Mouse (Mus musculus): ENCODE measurements around the gene Gm16368. TPM values are rescaled to one million over a fixed set of nuclear protein-coding genes. Genes with fewer than 3 reads are reported as not detected.
"Not testable (repeated sequence)": the region's sequence is repeated elsewhere in the genome, so short reads cannot be mapped to it uniquely, and the experiment has no call there.

The Gm16368 gene
- polyA plus RNA-seq (2015; fragmentation: Nextera tagmentation; extraction: Ambion mirVana), result not detected in 2 replicates

GRCm38 (mm10) chr12:88083397-88083796 is at the start of gene Gm16368:
Gene Gm16368, plus strand, starts transcription at chr12:88083697.
- WGBS, result 69% methylated on average over 1 of the region's 1 CpGs
- H3K9me3 ChIP-seq; H3K36me3 ChIP-seq; H3K27me3 ChIP-seq; H3K4me2 ChIP-seq; H3K27ac ChIP-seq (replicated peaks); H3K4me1 ChIP-seq (replicated peaks); H3K9ac ChIP-seq; ATAC-seq (ENCODE audit: low read depth); H3K4me3 ChIP-seq: not testable (repeated sequence)

GRCm38 (mm10) chr12:88039062-88039461 is 44.4 kb upstream of the Gm16368 start:
- H3K36me3 ChIP-seq; ATAC-seq (ENCODE audit: low read depth); H3K4me2 ChIP-seq; H3K9ac ChIP-seq; H3K4me3 ChIP-seq; H3K27ac ChIP-seq (replicated peaks); H3K4me1 ChIP-seq (replicated peaks); H3K27me3 ChIP-seq: not testable (repeated sequence)
- H3K9me3 ChIP-seq, result peaks cover 15% of the 10 kb centered on the region

DNA sequence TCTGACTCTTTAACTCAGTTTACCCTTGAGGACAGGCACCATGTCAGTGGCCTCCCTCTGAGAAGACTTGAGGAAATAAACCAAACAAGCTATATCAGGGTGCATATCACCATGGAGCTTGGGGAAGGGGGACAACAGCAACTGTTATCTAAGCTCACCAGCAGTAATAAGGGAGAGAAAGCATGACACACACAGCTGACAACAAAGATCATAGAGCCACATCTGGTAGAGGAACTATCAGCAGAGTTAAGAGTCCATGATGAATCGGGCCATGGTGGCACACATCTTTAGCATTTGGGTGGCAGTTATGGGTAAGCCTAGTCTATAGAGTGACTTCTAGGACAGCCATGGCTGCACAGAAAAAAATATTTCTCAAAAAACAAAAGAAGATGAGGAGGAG is 43.8 kb upstream of the Gm16368 start:
- not testable (repeated sequence) for H3K36me3 ChIP-seq; ATAC-seq (ENCODE audit: low read depth); H3K4me1 ChIP-seq (replicated peaks)

GRCm38 (mm10) chr12:88045226-88045625 is 38.3 kb upstream of the Gm16368 start:
- H3K4me3 ChIP-seq; ATAC-seq (ENCODE audit: low read depth); H3K27me3 ChIP-seq; H3K4me1 ChIP-seq (replicated peaks); H3K9me3 ChIP-seq; H3K36me3 ChIP-seq; H3K9ac ChIP-seq; H3K4me2 ChIP-seq; H3K27ac ChIP-seq (replicated peaks): not testable (repeated sequence)
- WGBS, result 84% methylated on average over 1 of the region's 1 CpGs

More for the DNA sequence above, 43.8 kb upstream of the Gm16368 start:
- 89% methylated on average over 1 of the region's 1 CpGs for WGBS
- H3K9me3 ChIP-seq, result peaks cover 15% of the 10 kb centered on the region
- H3K27me3 ChIP-seq; H3K9ac ChIP-seq; H3K27ac ChIP-seq (replicated peaks); H3K4me2 ChIP-seq; H3K4me3 ChIP-seq: not testable (repeated sequence)

Other genes with a start within 250 kb of the Gm16368 start
- gene Gm2001, start 241.4 kb upstream of the Gm16368 start, polyA plus RNA-seq (2015; fragmentation: Nextera tagmentation; extraction: Ambion mirVana), result not detected in 2 replicates
- gene Gm2016, start 209.6 kb upstream of the Gm16368 start, polyA plus RNA-seq (2015; fragmentation: Nextera tagmentation; extraction: Ambion mirVana), result not detected in 2 replicates
- not detected in 2 replicates for gene Gm2022, start 188.3 kb upstream of the Gm16368 start, polyA plus RNA-seq (2015; fragmentation: Nextera tagmentation; extraction: Ambion mirVana)
- gene Gm2035, start 163.8 kb upstream of the Gm16368 start, polyA plus RNA-seq (2015; fragmentation: Nextera tagmentation; extraction: Ambion mirVana), result not detected in 2 replicates
- gene Gm2042, start 129.6 kb upstream of the Gm16368 start, polyA plus RNA-seq (2015; fragmentation: Nextera tagmentation; extraction: Ambion mirVana), result not detected in 2 replicates
- not detected in 2 replicates for gene Gm2075, start 71.8 kb upstream of the Gm16368 start, polyA plus RNA-seq (2015; fragmentation: Nextera tagmentation; extraction: Ambion mirVana)
- not detected in 2 replicates for gene Gm6803, start 64.9 kb upstream of the Gm16368 start, polyA plus RNA-seq (2015; fragmentation: Nextera tagmentation; extraction: Ambion mirVana)
- not detected in 2 replicates for gene Gm2056, start 56.7 kb upstream of the Gm16368 start, polyA plus RNA-seq (2015; fragmentation: Nextera tagmentation; extraction: Ambion mirVana)
- gene Gm10436, start 98.4 kb downstream of the Gm16368 start, polyA plus RNA-seq (2015; fragmentation: Nextera tagmentation; extraction: Ambion mirVana), result not detected in 2 replicates
- not detected in 2 replicates for gene Gm8332, start 166.4 kb downstream of the Gm16368 start, polyA plus RNA-seq (2015; fragmentation: Nextera tagmentation; extraction: Ambion mirVana)
- gene Gm5662, start 190.8 kb downstream of the Gm16368 start, polyA plus RNA-seq (2015; fragmentation: Nextera tagmentation; extraction: Ambion mirVana), result not detected in 2 replicates
- not detected in 2 replicates for gene Gm5039, start 240.3 kb downstream of the Gm16368 start, polyA plus RNA-seq (2015; fragmentation: Nextera tagmentation; extraction: Ambion mirVana)